Mouse (Mus musculus) embryonic facial prominence, embryonic 14.5 days (tissue): ENCODE data around the gene Jsrp1. TPM values are rescaled to one million over a fixed set of nuclear protein-coding genes. Genes with fewer than 3 reads are reported as not detected.

Source experiments
- ATAC-seq: fragments of 200-750 bp; cut with Nextera tagmentation; 2 replicates; pipeline ENCODE4 v1.8.0; 2017; ENCODE audit warnings: low read depth, moderate number of reproducible peaks, moderate TSS enrichment
- DNase-seq: peaks from one replicate; pipeline ENCODE4 v3.0.0-alpha.2; 2015; ENCODE audit warnings: low spot score
- H3K27ac ChIP-seq: fragments of 300-500 bp; sonication (generic); replicated peaks from 2 replicates; pipeline ENCODE4 v1.5.1; 2014; ENCODE audit warnings: low read depth, mild to moderate bottlenecking, low read length, moderate library complexity
- H3K27me3 ChIP-seq: fragments of 300-500 bp; sonication (generic); replicated peaks from 2 replicates; pipeline ENCODE4 v1.6.1; 2014; ENCODE audit warnings: low read length; ENCODE audit not compliant: control insufficient read depth, insufficient read depth
- H3K36me3 ChIP-seq: fragments of 300-500 bp; sonication (generic); 2 replicates; pipeline ENCODE4 v1.6.1; 2014; ENCODE audit warnings: low read length, mixed read lengths; ENCODE audit not compliant: control insufficient read depth, insufficient read depth
- H3K4me1 ChIP-seq: fragments of 300-500 bp; sonication (generic); 2 replicates; pipeline ENCODE4 v1.6.1; 2014; ENCODE audit warnings: antibody characterized with exemption, low read length; ENCODE audit not compliant: control insufficient read depth, insufficient read depth
- H3K4me2 ChIP-seq: fragments of 300-500 bp; sonication (generic); 2 replicates; pipeline ENCODE4 v1.6.1; 2014; ENCODE audit warnings: low read depth, mild to moderate bottlenecking, low read length, moderate library complexity, mixed read lengths
- H3K4me3 ChIP-seq: fragments of 300-500 bp; sonication (generic); 2 replicates; pipeline ENCODE4 v1.5.1; 2014; ENCODE audit warnings: low read depth, mild to moderate bottlenecking, low read length
- H3K9ac ChIP-seq: fragments of 300-500 bp; sonication (generic); 2 replicates; pipeline ENCODE4 v1.6.1; 2014; ENCODE audit warnings: low read depth, mild to moderate bottlenecking, low read length, moderate library complexity, mixed read lengths
- H3K9me3 ChIP-seq: fragments of 300-500 bp; sonication (generic); 2 replicates; pipeline ENCODE4 v1.6.1; 2016; ENCODE audit warnings: low read length; ENCODE audit not compliant: control insufficient read depth
- WGBS: fragments of 180-500 bp; shearing (Covaris S2); extraction: QIAGEN DNeasy Blood & Tissue Kit; methylation state at CpG from one replicate; pipeline ENCODE4 v1.1.7; 2014; 5-methylcytosine and 5-hydroxymethylcytosine counted together
- polyA plus RNA-seq: library from polyadenylated mRNA; unstranded; fragments of >200 nt; fragmentation: Nextera tagmentation; extraction: Ambion mirVana; gene quantifications from 2 replicates; pipeline ENCODE4 v1.2.1, GENCODE M21; 2014

Gene Jsrp1
- polyA plus RNA-seq, 1 experiment from 2014 or later = 20.3 TPM

DNA sequence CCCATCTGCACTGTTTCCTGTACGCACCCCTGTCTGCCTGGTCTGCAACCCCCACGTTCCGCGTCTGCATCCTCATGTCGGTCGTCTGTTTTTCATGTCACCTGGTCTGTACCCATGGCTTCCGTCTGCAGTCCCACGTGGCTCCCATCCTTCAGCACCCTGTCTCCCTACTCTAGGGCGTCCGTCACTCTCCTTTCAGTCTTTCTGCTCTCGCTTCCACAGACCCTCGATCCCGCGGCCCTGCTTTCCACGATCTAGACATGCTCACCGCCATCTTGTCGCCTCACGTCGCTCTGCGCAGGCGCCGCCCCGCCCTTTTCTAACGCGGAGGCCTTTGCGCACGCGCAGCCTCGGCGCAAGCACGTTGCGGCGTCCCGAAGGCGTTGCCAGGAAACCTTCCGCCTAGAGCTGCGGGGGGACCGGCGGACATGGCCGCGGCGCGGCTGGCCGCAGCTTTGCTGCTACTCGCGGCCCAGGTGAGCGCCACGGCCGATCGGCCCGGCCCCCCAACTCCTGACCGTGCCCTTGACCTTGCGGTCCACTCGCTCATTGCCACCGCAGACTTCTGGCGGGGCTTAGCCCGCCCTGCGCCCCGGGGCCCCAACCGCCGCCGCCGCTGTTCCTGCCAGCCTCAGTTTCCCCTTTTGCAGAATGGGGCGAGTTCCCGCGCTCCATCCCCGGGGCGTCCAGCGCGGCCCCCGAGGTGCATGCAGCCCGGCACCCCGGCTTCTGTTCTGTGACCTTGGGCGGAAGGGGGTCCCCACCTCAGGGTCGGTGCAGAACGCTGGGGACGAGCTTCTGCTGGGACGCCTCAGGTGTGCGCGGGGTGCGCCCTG, 41.8 kb upstream of the Jsrp1 start, which contains the start of the genes Lsm7 and Sppl2b:
Gene Lsm7, minus strand, starts transcription at position 297 of the 836 bp plus-strand sequence.
Gene Sppl2b, plus strand, starts transcription at position 363 of the 836 bp plus-strand sequence.
- Histone ChIP-seq H3K4me2 (peak within 1 kb of the TSS; percentile 99), H3K9ac (peak within 1 kb of the TSS; percentile 89), H3K4me3 (peak within 1 kb of the TSS; percentile 96), H3K4me1 (peaks cover 22% of the 10 kb centered on the region), H3K36me3 (peaks cover 26% of the 10 kb centered on the region), H3K27me3 (no peaks in the 10 kb centered on the region), H3K27ac (peak within 1 kb of the TSS; percentile 39; the same call in 1 of the 2 replicates), H3K9me3 (no peaks in the 10 kb centered on the region)
- DNase-seq (peak; percentile 96), ATAC-seq (peak; percentile 86)
- WGBS = under 1% methylated on average over 66 of the region's 81 CpGs

DNA sequence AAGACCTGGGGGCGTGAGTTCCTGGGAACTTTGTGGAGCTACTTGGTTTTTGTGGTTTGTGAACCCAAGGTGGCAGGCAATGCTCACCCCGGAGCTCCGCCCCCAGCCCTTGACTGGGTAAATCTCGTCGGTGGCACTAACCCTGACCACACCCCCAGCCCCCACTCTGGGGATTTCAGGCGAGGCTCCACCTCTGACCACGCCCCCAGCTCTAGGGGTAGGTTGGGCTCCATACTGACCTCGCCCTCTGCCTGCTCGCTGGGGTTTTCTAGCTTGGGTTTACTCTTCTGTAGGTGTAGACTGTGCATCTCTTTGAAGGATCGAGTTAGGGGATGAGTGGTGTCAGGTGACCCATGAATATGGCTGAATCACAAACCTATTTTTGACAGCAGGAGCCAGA, 35.3 kb upstream of the Jsrp1 start:
- peaks cover 26% of the 10 kb centered on the region for H3K36me3 ChIP-seq
- peak; percentile 26; the same call in 1 of the 2 replicates for ATAC-seq
- H3K4me2 ChIP-seq = no peak overlapping the region
- H3K4me1 ChIP-seq = no peaks in the 10 kb centered on the region
- DNase-seq = peak; percentile 68
- whole genome bisulfite sequencing = 8% methylated on average over 10 of the region's 10 CpGs
- H3K9ac ChIP-seq = no peak overlapping the region
- no peak overlapping the region for H3K27ac ChIP-seq
- no peaks in the 10 kb centered on the region for H3K9me3 ChIP-seq
- H3K27me3 ChIP-seq = peaks cover 22% of the 10 kb centered on the region
- no peak overlapping the region for H3K4me3 ChIP-seq

DNA sequence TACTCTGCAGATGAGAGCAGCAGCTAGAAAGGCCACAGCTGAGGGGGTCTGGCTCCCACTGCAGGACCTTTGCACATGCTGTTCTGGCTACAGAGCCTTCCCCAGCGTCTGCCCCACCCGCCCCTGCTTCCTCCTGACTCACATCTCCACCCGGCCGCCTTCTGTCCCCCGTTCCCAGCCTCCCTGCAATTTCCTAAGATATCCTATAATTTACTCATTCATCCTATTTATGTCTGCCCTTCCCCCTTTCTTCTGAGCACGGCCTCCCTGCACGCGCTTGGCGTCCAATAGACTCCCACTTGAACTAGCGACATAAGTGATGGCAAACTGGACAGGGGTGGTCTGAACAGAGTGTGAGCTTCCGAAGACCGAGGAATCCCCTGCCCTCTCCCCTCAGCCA, 32.4 kb upstream of the Jsrp1 start:
- Histone ChIP-seq H3K4me3 (no peak overlapping the region), H3K36me3 (peaks cover under 1% of the 10 kb centered on the region; the same call in 1 of the 2 replicates), H3K27me3 (peaks cover 37% of the 10 kb centered on the region), H3K27ac (no peak overlapping the region), H3K9me3 (no peaks in the 10 kb centered on the region), H3K4me1 (no peaks in the 10 kb centered on the region), H3K4me2 (no peak overlapping the region), H3K9ac (no peak overlapping the region)
- WGBS = 76% methylated on average over 12 of the region's 12 CpGs
- no peak for ATAC-seq
- no peak for DNase-seq

DNA sequence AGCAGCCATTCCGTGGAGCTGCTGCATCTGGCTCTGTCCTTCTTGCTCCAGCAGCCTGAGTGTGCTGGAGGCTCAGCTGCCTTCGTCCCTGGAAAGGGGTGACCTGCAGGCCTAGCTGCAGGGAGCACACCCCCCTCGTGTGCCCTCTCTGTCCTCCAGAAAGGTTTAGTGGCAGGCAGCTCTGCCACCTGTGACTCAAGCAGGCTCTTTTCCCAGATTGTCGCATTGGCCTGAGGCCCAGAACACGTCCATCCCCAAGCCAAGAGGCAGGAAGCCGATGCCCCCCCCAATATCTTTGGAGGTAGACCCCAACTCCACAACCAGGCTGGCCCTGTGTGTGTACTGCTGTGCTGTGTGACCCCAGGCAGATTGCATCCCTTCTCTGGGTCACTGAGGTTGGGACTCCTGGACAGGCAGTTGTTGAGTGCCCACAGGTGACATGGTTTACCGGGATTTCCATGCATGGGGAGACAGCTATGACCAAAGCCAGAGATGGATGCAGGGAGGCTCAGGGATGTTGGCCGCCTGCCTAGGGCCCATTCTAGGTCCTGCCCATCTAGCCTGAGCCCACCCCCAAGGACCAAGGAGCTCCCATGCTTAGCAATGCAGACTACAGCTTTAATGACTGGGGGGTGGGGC, 31.9 kb upstream of the Jsrp1 start:
- Histone ChIP-seq H3K4me1 (no peaks in the 10 kb centered on the region), H3K36me3 (no peaks in the 10 kb centered on the region), H3K9ac (no peak overlapping the region), H3K27ac (no peak overlapping the region), H3K9me3 (no peaks in the 10 kb centered on the region), H3K4me2 (no peak overlapping the region), H3K4me3 (no peak overlapping the region), H3K27me3 (peaks cover 37% of the 10 kb centered on the region)
- no peak for ATAC-seq
- DNase-seq = no peak
- WGBS = 67% methylated on average over 8 of the region's 8 CpGs

DNA sequence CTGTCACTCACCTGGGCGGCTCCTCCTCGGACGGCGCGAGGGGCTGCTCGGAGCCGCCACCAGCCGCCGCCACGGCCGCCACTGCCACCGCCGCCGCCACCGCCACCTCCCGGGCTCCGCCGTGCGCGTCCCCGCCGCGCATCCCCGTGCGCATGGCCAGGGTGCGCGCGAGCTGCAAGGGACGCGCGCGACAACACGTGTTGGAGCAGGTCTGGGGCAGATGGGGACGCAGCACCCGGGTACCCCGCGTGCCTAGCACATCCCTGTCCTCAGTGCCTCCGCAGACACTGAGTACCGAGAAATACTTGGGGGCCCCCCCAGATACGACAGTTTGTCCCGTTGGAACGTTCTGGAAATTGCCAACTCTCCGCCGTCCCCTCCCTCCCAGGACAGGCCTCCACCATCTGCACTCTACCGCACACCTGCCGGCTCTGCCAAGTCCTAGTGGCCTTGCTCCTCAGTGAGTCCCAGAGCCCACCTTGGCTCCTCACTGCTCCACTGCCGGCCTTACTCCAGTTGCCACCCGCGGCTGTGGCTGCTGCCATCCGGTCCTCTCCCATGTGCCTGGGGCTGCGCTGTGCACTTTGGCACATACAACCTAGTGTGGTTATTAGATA, 30.7 kb upstream of the Jsrp1 start, which contains the start of gene Lingo3:
Gene Lingo3, minus strand, starts transcription at position 109 of the 617 bp plus-strand sequence.
- Histone ChIP-seq H3K27me3 (peaks cover 37% of the 10 kb centered on the region), H3K9ac (peak within 1 kb of the TSS; percentile 68), H3K4me2 (peak within 1 kb of the TSS; percentile 96), H3K9me3 (no peaks in the 10 kb centered on the region), H3K4me3 (peak within 1 kb of the TSS; percentile 53), H3K4me1 (no peaks in the 10 kb centered on the region), H3K27ac (no peak within 1 kb of the TSS), H3K36me3 (no peaks in the 10 kb centered on the region)
- DNase-seq (peak; percentile 30), ATAC-seq (0 out of 2 replicates have a peak, but pooled peaks have one; percentile 33)
- WGBS = 5% methylated on average over 24 of the region's 51 CpGs

DNA sequence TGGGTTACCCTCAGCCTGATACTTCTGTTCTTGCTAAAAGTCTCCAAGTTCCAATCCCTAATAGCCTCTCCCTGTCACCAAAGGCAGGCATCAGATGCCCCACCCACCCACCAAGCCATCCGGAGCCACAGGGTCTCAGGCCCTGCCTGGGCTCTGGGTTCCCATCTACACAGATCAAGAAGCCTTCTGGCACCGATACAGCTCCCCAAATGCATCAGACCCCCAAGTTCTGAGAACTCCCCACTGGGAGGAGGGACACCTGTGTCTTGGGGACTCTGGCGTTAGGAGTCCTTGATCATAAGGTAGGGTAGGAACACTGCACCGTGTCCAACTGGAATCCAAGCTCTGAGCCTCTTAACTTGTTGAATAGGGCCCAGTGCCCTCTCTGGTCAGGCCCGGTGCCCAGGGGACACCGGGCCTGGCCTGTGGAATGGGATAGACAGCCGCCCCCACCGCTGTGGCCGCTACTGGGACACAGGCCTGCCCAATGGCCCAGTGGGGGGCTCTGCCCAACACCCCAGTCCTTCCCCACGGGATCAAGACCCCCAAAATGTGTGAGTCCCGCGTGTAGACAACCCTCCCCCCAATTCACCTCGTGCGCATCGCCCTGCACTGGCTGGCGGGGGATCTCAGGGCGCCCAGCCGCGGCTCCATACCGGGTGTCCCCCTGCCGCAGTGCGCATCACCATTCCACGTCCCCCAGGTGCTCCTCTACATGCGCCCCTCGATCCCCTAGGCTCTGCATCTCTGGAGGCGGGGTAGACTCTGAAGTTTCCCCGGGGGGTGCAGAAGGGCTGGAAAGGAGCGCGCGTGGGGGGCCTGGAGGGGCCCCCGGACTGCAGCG, 30.0 kb upstream of the Jsrp1 start:
- Histone ChIP-seq H3K27ac (no peak overlapping the region), H3K4me2 (peak overlapping the region; percentile 96), H3K27me3 (peaks cover 37% of the 10 kb centered on the region), H3K36me3 (no peaks in the 10 kb centered on the region), H3K9me3 (no peaks in the 10 kb centered on the region), H3K4me1 (no peaks in the 10 kb centered on the region), H3K9ac (peak overlapping the region; percentile 68), H3K4me3 (peak overlapping the region; percentile 53)
- ATAC-seq = no peak
- WGBS = 23% methylated on average over 14 of the region's 32 CpGs
- no peak for DNase-seq

DNA sequence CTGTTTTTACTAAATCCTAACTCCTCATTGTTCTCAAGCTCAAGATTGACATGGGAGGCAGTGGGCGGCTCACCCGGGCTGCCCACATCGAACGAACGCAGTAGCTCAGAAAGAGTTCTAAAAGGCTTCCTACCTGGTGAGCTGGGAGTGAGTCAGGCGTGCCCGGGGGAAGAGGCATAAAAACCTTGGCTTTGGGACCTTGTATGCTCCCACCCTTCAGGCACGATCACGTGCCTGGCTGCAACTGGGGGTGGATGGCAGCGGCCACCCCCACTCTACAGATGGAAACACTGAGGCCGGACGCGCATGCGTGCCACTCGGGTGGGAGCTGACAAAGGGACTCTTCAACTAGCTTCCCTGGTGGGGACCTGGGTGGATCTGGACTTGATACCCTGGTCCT, 29.0 kb upstream of the Jsrp1 start:
- ATAC-seq (no peak), DNase-seq (no peak)
- Histone ChIP-seq H3K4me1 (no peaks in the 10 kb centered on the region), H3K4me3 (no peak overlapping the region), H3K27me3 (peaks cover 37% of the 10 kb centered on the region), H3K9ac (no peak overlapping the region), H3K4me2 (no peak overlapping the region), H3K36me3 (no peaks in the 10 kb centered on the region), H3K27ac (no peak overlapping the region), H3K9me3 (no peaks in the 10 kb centered on the region)
- 78% methylated on average over 15 of the region's 15 CpGs for WGBS

DNA sequence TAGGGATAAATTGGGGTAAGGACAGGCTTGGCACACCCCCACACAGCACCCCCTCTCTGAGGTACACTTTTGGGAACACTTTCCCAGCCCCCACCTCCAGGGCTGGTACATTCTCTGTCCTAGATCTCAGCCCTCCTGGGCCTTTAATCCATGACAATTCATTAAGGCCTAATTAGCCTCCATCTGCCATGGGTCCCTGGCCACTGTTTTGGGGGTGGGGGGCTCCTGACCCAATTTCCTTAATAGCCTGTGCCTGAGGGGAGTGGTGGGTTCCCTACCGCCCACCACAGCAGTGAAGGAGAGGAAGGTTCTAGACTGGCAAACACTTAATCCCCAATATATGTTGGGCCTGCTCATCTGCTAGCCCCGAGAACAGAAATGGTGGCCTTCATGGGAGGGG, 28.4 kb upstream of the Jsrp1 start:
- H3K4me3 ChIP-seq = no peak overlapping the region
- no peaks in the 10 kb centered on the region for H3K36me3 ChIP-seq
- H3K27me3 ChIP-seq = peaks cover 37% of the 10 kb centered on the region
- 93% methylated on average over 2 of the region's 2 CpGs for WGBS
- H3K27ac ChIP-seq = no peak overlapping the region
- H3K9ac ChIP-seq = no peak overlapping the region
- ATAC-seq (no peak), DNase-seq (no peak)
- H3K9me3 ChIP-seq = no peaks in the 10 kb centered on the region
- no peak overlapping the region for H3K4me2 ChIP-seq
- H3K4me1 ChIP-seq = no peaks in the 10 kb centered on the region
